Mouse (Mus musculus) forebrain, embryonic 15.5 days (tissue): ENCODE measurements around the gene Sdc4. TPM values are rescaled to one million over a fixed set of nuclear protein-coding genes. Genes with fewer than 3 reads are reported as not detected.

ENCODE experiments used
- ATAC-seq: fragments of 200-750 bp; cut with Nextera tagmentation; replicated peaks from 2 replicates; pipeline ENCODE4 v1.8.0; 2017; ENCODE audit warnings: mild to moderate bottlenecking, moderate TSS enrichment, moderate library complexity
- H3K27ac ChIP-seq: fragments of 300-500 bp; sonication (generic); replicated peaks from 2 replicates; pipeline ENCODE4 v1.5.1; 2015; ENCODE audit warnings: mild to moderate bottlenecking, inconsistent platforms
- H3K27me3 ChIP-seq: fragments of 300-500 bp; sonication (generic); 2 replicates; pipeline ENCODE4 v1.6.1; 2015; ENCODE audit warnings: inconsistent platforms
- H3K36me3 ChIP-seq: fragments of 300-500 bp; sonication (generic); 2 replicates; pipeline ENCODE4 v1.6.1; 2015; ENCODE audit warnings: mild to moderate bottlenecking, inconsistent platforms
- H3K4me1 ChIP-seq: fragments of 300-500 bp; sonication (generic); 2 replicates; pipeline ENCODE4 v1.6.1; 2015; ENCODE audit warnings: inconsistent platforms
- H3K4me2 ChIP-seq: fragments of 300-500 bp; sonication (generic); replicated peaks from 2 replicates; pipeline ENCODE4 v1.6.1; 2015; ENCODE audit warnings: mild to moderate bottlenecking, inconsistent platforms
- H3K4me3 ChIP-seq: fragments of 300-500 bp; sonication (generic); 2 replicates; pipeline ENCODE4 v1.5.1; 2015; ENCODE audit warnings: mild to moderate bottlenecking, inconsistent platforms
- H3K9ac ChIP-seq: fragments of 300-500 bp; sonication (generic); replicated peaks from 2 replicates; pipeline ENCODE4 v1.6.1; 2015; ENCODE audit warnings: mild to moderate bottlenecking, inconsistent platforms
- H3K9me3 ChIP-seq: fragments of 300-500 bp; sonication (generic); 2 replicates; pipeline ENCODE4 v1.6.1; 2016; ENCODE audit warnings: inconsistent platforms
- WGBS: fragments of 180-500 bp; shearing (Covaris S2); methylation state at CpG from one replicate; pipeline ENCODE4 v1.1.7; 2015; ENCODE audit warnings: mixed read lengths; 5-methylcytosine and 5-hydroxymethylcytosine counted together
- polyA plus RNA-seq: library from polyadenylated mRNA; unstranded; fragments of >200 nt; fragmentation: Nextera tagmentation; extraction: Ambion mirVana; gene quantifications from 2 replicates; pipeline ENCODE4 v1.2.1, GENCODE M21; 2015

Gene Sdc4
- polyA plus RNA-seq = 6.1 and 6.4 TPM in 2 replicates

- no peak within 1 kb of the TSS for H3K27ac ChIP-seq
- H3K9me3 ChIP-seq = no peaks in the 10 kb centered on the region
- ATAC-seq = peak; percentile 23; the same call in 1 of the 2 replicates
- H3K4me3 ChIP-seq = peak within 1 kb of the TSS; percentile 49
- peak within 1 kb of the TSS; percentile 87 for H3K4me2 ChIP-seq
- H3K9ac ChIP-seq = peak within 1 kb of the TSS; percentile 48
- whole genome bisulfite sequencing = 8% methylated on average over 18 of the region's 18 CpGs
- peaks cover 17% of the 10 kb centered on the region for H3K4me1 ChIP-seq
- no peaks in the 10 kb centered on the region for H3K36me3 ChIP-seq
- peaks cover 8% of the 10 kb centered on the region; the same call in 1 of the 2 replicates for H3K27me3 ChIP-seq
These were observed at the start of gene Sdc4 for GRCm38 (mm10) chr2:164443460-164444000. Sdc4 (minus strand) TSS chr2:164443887.

- whole genome bisulfite sequencing = 53% methylated on average over 9 of the region's 9 CpGs
- Histone ChIP-seq H3K27ac (no peak overlapping the region), H3K9ac (no peak overlapping the region), H3K36me3 (0 out of 2 replicates have a peak, but pooled peaks cover 5% of the 10 kb centered on the region), H3K4me1 (peaks cover 17% of the 10 kb centered on the region), H3K9me3 (no peaks in the 10 kb centered on the region), H3K4me3 (no peak overlapping the region), H3K27me3 (peaks cover 17% of the 10 kb centered on the region; the same call in 1 of the 2 replicates), H3K4me2 (no peak overlapping the region)
- no peak for ATAC-seq
These were observed 44.1 kb upstream of the Sdc4 start for GRCm38 (mm10) chr2:164487812-164488211.

- peaks cover 17% of the 10 kb centered on the region for H3K4me1 ChIP-seq
- no peak overlapping the region for H3K27ac ChIP-seq
- H3K27me3 ChIP-seq = peaks cover 17% of the 10 kb centered on the region; the same call in 1 of the 2 replicates
- H3K4me3 ChIP-seq = peak overlapping the region; percentile 69
- peak overlapping the region; percentile 100 for H3K4me2 ChIP-seq
- H3K36me3 ChIP-seq = 0 out of 2 replicates have a peak, but pooled peaks cover 5% of the 10 kb centered on the region
- 0 out of 2 replicates have a peak, but pooled peaks have one; percentile 26 for ATAC-seq
- H3K9me3 ChIP-seq = no peaks in the 10 kb centered on the region
- H3K9ac ChIP-seq = peak overlapping the region; percentile 61
- 10% methylated on average over 11 of the region's 11 CpGs for WGBS
These were observed 43.4 kb upstream of the Sdc4 start for GRCm38 (mm10) chr2:164487115-164487527.

- Histone ChIP-seq H3K27me3 (peaks cover 17% of the 10 kb centered on the region; the same call in 1 of the 2 replicates), H3K4me2 (peak overlapping the region; percentile 100), H3K9ac (peak overlapping the region; percentile 61), H3K4me3 (peak overlapping the region; percentile 69), H3K27ac (no peak overlapping the region), H3K9me3 (no peaks in the 10 kb centered on the region), H3K36me3 (0 out of 2 replicates have a peak, but pooled peaks cover 5% of the 10 kb centered on the region), H3K4me1 (peaks cover 17% of the 10 kb centered on the region)
- under 1% methylated on average over 86 of the region's 90 CpGs for WGBS
- ATAC-seq = peak; percentile 73
These were observed 42.8 kb upstream of the Sdc4 start for GRCm38 (mm10) chr2:164486258-164487114.

GRCm38 (mm10) chr2:164485681-164486257 lies 42.1 kb upstream of the Sdc4 start, which contains the start of gene Dbndd2:
Dbndd2 (plus strand) TSS chr2:164486106.
- H3K27me3 ChIP-seq = peaks cover 17% of the 10 kb centered on the region; the same call in 1 of the 2 replicates
- no peaks in the 10 kb centered on the region for H3K9me3 ChIP-seq
- H3K27ac ChIP-seq = no peak within 1 kb of the TSS
- H3K36me3 ChIP-seq = 0 out of 2 replicates have a peak, but pooled peaks cover 5% of the 10 kb centered on the region
- peak within 1 kb of the TSS; percentile 100 for H3K4me2 ChIP-seq
- H3K9ac ChIP-seq = peak within 1 kb of the TSS; percentile 61
- H3K4me1 ChIP-seq = peaks cover 17% of the 10 kb centered on the region
- peak within 1 kb of the TSS; percentile 69 for H3K4me3 ChIP-seq
- peak; percentile 55 for ATAC-seq
- WGBS = 1% methylated on average over 26 of the region's 26 CpGs

GRCm38 (mm10) chr2:164473624-164474023 lies 29.9 kb upstream of the Sdc4 start, which contains the start of gene Trp53tg5:
Trp53tg5 (minus strand) TSS chr2:164473724.
- Histone ChIP-seq H3K9me3 (no peaks in the 10 kb centered on the region), H3K4me2 (no peak within 1 kb of the TSS), H3K27ac (no peak within 1 kb of the TSS), H3K27me3 (no peaks in the 10 kb centered on the region), H3K9ac (no peak within 1 kb of the TSS), H3K4me3 (no peak within 1 kb of the TSS), H3K4me1 (no peaks in the 10 kb centered on the region), H3K36me3 (peaks cover 32% of the 10 kb centered on the region)
- ATAC-seq = no peak
- 86% methylated on average over 6 of the region's 6 CpGs for WGBS

GRCm38 (mm10) chr2:164470254-164470653 lies 26.6 kb upstream of the Sdc4 start:
- ATAC-seq = no peak
- no peaks in the 10 kb centered on the region for H3K9me3 ChIP-seq
- peaks cover 42% of the 10 kb centered on the region for H3K36me3 ChIP-seq

GRCm38 (mm10) chr2:164466787-164467186 lies 23.1 kb upstream of the Sdc4 start:
- ATAC-seq = no peak
- WGBS = 91% methylated on average over 5 of the region's 5 CpGs
- Histone ChIP-seq H3K27ac (no peak overlapping the region), H3K27me3 (no peaks in the 10 kb centered on the region), H3K9ac (no peak overlapping the region), H3K9me3 (no peaks in the 10 kb centered on the region), H3K4me2 (no peak overlapping the region), H3K4me1 (peaks cover 12% of the 10 kb centered on the region), H3K4me3 (no peak overlapping the region), H3K36me3 (peaks cover 48% of the 10 kb centered on the region)

More at GRCm38 (mm10) chr2:164470254-164470653, 26.6 kb upstream of the Sdc4 start:
- H3K9ac ChIP-seq = no peak overlapping the region
- H3K4me1 ChIP-seq = no peaks in the 10 kb centered on the region
- H3K27me3 ChIP-seq = no peaks in the 10 kb centered on the region
- WGBS = 29% methylated on average over 10 of the region's 10 CpGs
- no peak overlapping the region for H3K4me2 ChIP-seq
- no peak overlapping the region for H3K4me3 ChIP-seq
- no peak overlapping the region for H3K27ac ChIP-seq

GRCm38 (mm10) chr2:164465161-164465560 lies 21.5 kb upstream of the Sdc4 start:
- no peak overlapping the region for H3K27ac ChIP-seq
- no peak overlapping the region for H3K4me3 ChIP-seq
- no peak overlapping the region for H3K9ac ChIP-seq
- ATAC-seq = no peak
- no peaks in the 10 kb centered on the region for H3K9me3 ChIP-seq
- no peak overlapping the region for H3K4me2 ChIP-seq
- H3K27me3 ChIP-seq = no peaks in the 10 kb centered on the region
- peaks cover 15% of the 10 kb centered on the region for H3K4me1 ChIP-seq
- H3K36me3 ChIP-seq = peaks cover 45% of the 10 kb centered on the region

- peak within 1 kb of the TSS; percentile 80 for H3K9ac ChIP-seq
- no peaks in the 10 kb centered on the region for H3K27me3 ChIP-seq
- H3K4me2 ChIP-seq = peak within 1 kb of the TSS; percentile 69
- H3K4me1 ChIP-seq = peaks cover 22% of the 10 kb centered on the region
- H3K36me3 ChIP-seq = peaks cover 27% of the 10 kb centered on the region
- peak within 1 kb of the TSS; percentile 72 for H3K4me3 ChIP-seq
- no peaks in the 10 kb centered on the region for H3K9me3 ChIP-seq
- under 1% methylated on average over 79 of the region's 79 CpGs for WGBS
- peak; percentile 99 for ATAC-seq
- peak within 1 kb of the TSS; percentile 92 for H3K27ac ChIP-seq
These were observed 17.3 kb upstream of the Sdc4 start, which contains the start of gene Gm20458 for GRCm38 (mm10) chr2:164460745-164461551. Gm20458 (plus strand) TSS chr2:164460967.

- Histone ChIP-seq H3K4me2 (no peak overlapping the region), H3K27ac (no peak overlapping the region), H3K4me3 (no peak overlapping the region), H3K27me3 (no peaks in the 10 kb centered on the region), H3K4me1 (peaks cover 22% of the 10 kb centered on the region), H3K9ac (no peak overlapping the region), H3K9me3 (no peaks in the 10 kb centered on the region), H3K36me3 (peaks cover 8% of the 10 kb centered on the region)
- WGBS = 86% methylated on average over 8 of the region's 8 CpGs
- ATAC-seq = no peak
These were observed 14.8 kb upstream of the Sdc4 start for GRCm38 (mm10) chr2:164458535-164458934.
